Mouse (Mus musculus): Measurements from ENCODE around the gene Tbx19. TPM values are rescaled to one million over a fixed set of nuclear protein-coding genes. Genes with fewer than 3 reads are reported as not detected.
A peak's percentile ranks its signal among the peaks of the same experiment; 100 is the strongest.

Gene Tbx19
- polyA plus RNA-seq, 1 experiment from 2014 or later = not detected

DNA sequence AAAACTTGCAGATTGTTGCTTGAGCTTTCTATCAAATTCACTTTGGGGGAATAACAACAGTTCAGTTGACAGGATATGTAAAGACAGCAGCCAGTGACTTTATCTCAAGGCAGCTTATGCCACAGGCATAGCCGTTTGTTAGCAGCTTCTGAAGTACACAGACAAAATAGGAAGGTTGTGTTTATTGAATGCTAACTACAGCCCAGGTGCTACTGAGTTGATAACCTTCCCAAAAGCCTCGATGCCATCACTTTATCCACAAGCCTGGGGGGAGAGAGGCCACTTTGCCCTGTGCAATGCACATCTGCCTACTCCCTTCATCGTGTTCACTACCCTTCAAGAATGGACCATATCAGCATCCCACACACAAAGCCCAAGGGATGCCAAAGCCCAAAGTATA lies 20.3 kb downstream of the Tbx19 start:
- WGBS = 74% methylated on average over 3 of the region's 3 CpGs
- Histone ChIP-seq H3K27ac (no peak overlapping the region), H3K9me3 (peaks cover 4% of the 10 kb centered on the region), H3K27me3 (no peaks in the 10 kb centered on the region), H3K4me1 (replicated peaks) (peaks cover 3% of the 10 kb centered on the region; the same call in 1 of the 2 replicates), H3K9ac (replicated peaks) (no peak overlapping the region), H3K36me3 (no peaks in the 10 kb centered on the region), H3K4me3 (replicated peaks) (no peak overlapping the region), H3K4me2 (no peak overlapping the region)
- ATAC-seq (ENCODE audit: insufficient number of reproducible peaks, insufficient read depth, low FRiP score, low TSS enrichment, low read depth) = no peak

DNA sequence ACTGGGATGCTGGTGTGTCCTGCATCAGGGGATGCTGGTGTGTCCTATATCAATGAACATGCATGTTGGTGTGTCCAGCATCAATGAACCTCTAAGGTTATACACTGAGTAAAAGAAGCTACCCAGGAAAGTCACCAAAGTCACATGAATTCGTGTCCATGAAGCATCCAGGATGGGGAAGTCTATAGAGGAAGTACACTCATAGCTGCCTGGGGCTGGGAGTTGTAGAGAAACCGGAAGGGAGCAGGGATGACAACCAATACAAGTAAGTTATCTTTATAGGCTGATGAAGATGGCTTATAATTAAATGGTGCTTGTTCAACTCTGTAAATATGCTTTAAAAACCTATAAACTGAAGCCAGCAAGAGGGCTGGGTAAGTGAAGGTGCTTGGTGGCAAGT lies 26.7 kb downstream of the Tbx19 start:
- H3K36me3 ChIP-seq = no peaks in the 10 kb centered on the region
- H3K9ac ChIP-seq (replicated peaks) = no peak overlapping the region
- no peaks in the 10 kb centered on the region for H3K9me3 ChIP-seq
- H3K27me3 ChIP-seq = no peaks in the 10 kb centered on the region
- 76% methylated on average over 2 of the region's 2 CpGs for WGBS
- H3K4me3 ChIP-seq (replicated peaks) = no peak overlapping the region
- H3K4me1 ChIP-seq (replicated peaks) = no peaks in the 10 kb centered on the region
- no peak overlapping the region for H3K4me2 ChIP-seq
- ATAC-seq (ENCODE audit: insufficient number of reproducible peaks, insufficient read depth, low FRiP score, low TSS enrichment, low read depth) = no peak
- no peak overlapping the region for H3K27ac ChIP-seq

DNA sequence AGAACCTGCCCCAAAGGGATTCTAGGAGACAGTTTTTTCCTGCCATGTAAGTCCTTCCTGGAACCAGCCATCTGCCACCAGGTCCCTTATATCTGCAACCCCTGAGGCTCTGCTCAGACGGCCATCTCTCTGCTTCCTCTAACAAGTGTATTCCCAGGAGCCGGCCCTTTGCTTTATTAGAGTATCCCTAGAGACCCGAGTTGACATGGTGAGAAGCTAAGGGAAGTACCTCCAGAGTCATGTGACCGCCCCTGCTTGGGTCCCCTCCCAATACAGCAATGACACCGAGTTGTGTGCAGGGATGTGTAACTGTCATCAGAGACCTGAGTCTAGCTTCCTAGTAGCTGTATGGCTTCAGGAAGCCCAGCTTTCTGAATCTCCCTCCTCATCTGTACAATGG lies 27.3 kb downstream of the Tbx19 start:
- WGBS = 76% methylated on average over 5 of the region's 5 CpGs
- no peak overlapping the region for H3K27ac ChIP-seq
- no peaks in the 10 kb centered on the region for H3K36me3 ChIP-seq
- no peak for ATAC-seq (ENCODE audit: insufficient number of reproducible peaks, insufficient read depth, low FRiP score, low TSS enrichment, low read depth)
- no peaks in the 10 kb centered on the region for H3K9me3 ChIP-seq
- H3K4me3 ChIP-seq (replicated peaks) = no peak overlapping the region
- H3K9ac ChIP-seq (replicated peaks) = no peak overlapping the region
- no peaks in the 10 kb centered on the region for H3K27me3 ChIP-seq
- no peaks in the 10 kb centered on the region for H3K4me1 ChIP-seq (replicated peaks)
- no peak overlapping the region for H3K4me2 ChIP-seq

DNA sequence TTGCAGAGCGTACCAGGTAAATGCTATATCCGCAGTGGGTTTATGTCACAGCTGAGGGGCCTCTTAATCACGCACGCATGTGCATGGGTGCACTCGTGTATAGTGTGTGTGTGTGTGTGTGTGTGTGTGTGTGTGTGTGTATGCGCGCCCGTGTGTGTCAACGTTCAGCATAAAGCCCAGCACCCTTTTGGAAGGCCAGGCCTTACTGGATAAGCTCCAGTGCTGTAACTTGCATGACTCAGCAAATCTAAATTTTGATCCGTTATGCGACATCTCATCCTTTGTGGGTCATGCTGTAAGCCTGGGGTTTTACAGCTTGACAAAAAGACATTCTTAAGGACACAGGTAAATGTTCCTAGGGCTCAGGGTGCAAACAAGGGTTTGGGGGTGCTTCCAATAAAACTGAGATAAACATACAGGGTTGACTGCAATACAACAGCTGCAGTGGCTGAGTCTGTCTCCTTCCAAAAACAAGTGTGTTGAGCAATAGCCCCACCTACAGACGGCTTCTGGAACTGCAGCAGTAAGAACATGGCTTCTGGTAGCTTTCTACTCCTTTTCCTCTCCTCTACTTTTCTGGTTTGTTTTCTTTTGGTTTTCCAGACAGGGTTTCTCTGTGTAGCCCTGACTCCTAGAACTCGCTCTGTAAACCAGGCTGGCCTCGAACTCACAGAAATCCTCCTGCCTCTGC lies 28.2 kb downstream of the Tbx19 start:
- Histone ChIP-seq H3K9ac (replicated peaks) (no peak overlapping the region), H3K27me3 (no peaks in the 10 kb centered on the region), H3K4me1 (replicated peaks) (no peaks in the 10 kb centered on the region), H3K4me2 (no peak overlapping the region), H3K27ac (no peak overlapping the region), H3K4me3 (replicated peaks) (no peak overlapping the region), H3K36me3 (no peaks in the 10 kb centered on the region), H3K9me3 (no peaks in the 10 kb centered on the region)
- ATAC-seq (ENCODE audit: insufficient number of reproducible peaks, insufficient read depth, low FRiP score, low TSS enrichment, low read depth) = no peak
- WGBS = 75% methylated on average over 14 of the region's 14 CpGs

DNA sequence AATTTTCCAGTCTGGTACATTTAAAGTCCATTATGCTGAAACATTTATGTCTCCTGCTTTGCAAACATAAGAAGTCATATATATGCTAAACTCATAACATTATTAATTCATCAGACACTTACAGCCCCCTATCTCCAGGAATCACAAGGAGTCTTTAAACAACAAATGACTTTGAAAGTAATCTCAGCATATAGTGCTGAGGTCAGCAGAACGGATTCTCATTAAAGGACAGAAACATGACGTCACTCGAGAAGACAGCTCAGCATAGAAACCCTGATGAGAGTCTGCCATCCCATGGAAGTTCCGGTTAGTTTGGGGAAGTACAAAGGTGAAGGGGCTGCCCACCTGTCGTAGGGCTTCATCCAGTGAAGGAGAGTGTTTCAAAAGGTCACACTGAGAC lies 31.0 kb downstream of the Tbx19 start:
- ATAC-seq (ENCODE audit: insufficient number of reproducible peaks, insufficient read depth, low FRiP score, low TSS enrichment, low read depth) = no peak
- H3K36me3 ChIP-seq = no peaks in the 10 kb centered on the region
- 77% methylated on average over 5 of the region's 5 CpGs for WGBS
- no peaks in the 10 kb centered on the region for H3K4me1 ChIP-seq (replicated peaks)
- H3K4me3 ChIP-seq (replicated peaks) = no peak overlapping the region
- no peaks in the 10 kb centered on the region for H3K27me3 ChIP-seq
- no peak overlapping the region for H3K4me2 ChIP-seq
- H3K27ac ChIP-seq = no peak overlapping the region
- H3K9ac ChIP-seq (replicated peaks) = no peak overlapping the region
- no peaks in the 10 kb centered on the region for H3K9me3 ChIP-seq

DNA sequence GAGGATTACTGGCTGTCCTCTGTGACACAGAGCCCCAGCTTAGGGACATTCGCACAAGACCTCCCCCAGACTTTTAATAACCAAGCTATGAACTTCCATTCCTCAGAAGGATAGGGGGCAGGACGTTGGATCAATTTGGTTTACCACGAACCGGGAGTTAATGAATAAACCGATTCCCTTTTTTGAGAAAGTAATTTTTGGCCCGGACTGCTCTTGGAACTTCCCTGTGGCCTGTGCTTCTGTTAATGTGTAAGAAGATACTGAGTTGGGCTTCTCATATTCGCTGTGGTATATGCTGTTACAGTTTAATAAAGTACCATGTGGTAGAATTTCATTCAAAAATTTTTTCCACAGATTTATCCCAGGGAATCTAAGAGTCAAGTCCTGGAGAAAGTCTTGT lies 39.5 kb downstream of the Tbx19 start:
- Histone ChIP-seq H3K9me3 (no peaks in the 10 kb centered on the region), H3K27me3 (peaks cover 15% of the 10 kb centered on the region), H3K9ac (replicated peaks) (no peak overlapping the region), H3K4me1 (replicated peaks) (no peaks in the 10 kb centered on the region), H3K4me3 (replicated peaks) (no peak overlapping the region), H3K4me2 (no peak overlapping the region), H3K27ac (no peak overlapping the region), H3K36me3 (no peaks in the 10 kb centered on the region)
- 87% methylated on average over 7 of the region's 7 CpGs for WGBS
- ATAC-seq (ENCODE audit: insufficient number of reproducible peaks, insufficient read depth, low FRiP score, low TSS enrichment, low read depth) = no peak

DNA sequence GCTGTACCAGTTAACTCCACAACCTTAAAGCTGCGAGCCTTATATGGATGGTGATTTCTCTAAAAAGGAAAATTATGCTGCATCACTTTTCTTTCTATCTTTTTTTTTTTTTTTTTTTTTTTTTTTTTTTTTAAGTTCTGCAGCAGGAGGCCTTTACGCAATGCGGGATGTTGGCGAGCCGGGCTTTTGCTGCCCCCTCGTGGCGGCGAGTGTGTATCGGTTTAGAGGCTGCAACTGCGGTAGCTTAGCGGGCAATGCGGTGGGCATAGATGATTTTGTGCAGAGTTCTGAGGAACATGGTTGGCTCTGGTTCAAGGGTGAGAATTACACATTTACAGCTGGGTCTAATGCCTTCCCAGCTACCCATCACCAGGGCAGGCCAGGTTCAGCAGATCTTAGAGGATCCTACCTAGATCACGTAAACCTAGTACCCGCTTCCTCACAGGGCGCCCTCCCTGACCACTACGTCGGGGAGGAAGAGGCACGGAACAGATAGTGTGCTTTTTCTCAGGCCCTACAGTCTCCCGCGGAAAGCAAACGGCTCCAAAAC lies 40.1 kb downstream of the Tbx19 start:
- Histone ChIP-seq H3K27me3 (peaks cover 15% of the 10 kb centered on the region), H3K9ac (replicated peaks) (no peak overlapping the region), H3K9me3 (no peaks in the 10 kb centered on the region), H3K36me3 (no peaks in the 10 kb centered on the region), H3K4me3 (replicated peaks) (no peak overlapping the region), H3K27ac (no peak overlapping the region), H3K4me1 (replicated peaks) (no peaks in the 10 kb centered on the region), H3K4me2 (no peak overlapping the region)
- peak; percentile 60; the same call in 1 of the 2 replicates for ATAC-seq (ENCODE audit: insufficient number of reproducible peaks, insufficient read depth, low FRiP score, low TSS enrichment, low read depth)
- 22% methylated on average over 21 of the region's 21 CpGs for WGBS

DNA sequence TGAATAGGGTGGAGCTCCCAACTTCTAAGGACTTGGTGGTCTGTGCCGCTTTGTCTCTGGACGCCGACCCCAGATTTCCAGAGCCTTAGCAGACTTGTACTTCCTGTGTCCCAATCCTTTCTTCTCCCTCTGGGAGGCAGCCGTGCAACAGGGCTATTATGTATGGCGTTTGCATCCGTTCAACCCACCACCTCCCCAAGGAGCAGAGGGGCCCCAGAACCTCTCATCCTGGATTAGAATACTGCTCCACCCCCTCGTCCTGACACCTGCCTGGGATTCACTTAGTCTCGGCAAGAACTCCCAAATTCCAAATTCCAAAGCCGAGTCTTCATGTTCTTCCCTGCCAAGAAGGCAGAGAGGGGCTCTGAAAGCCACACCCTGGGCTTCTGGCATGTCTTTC lies 40.8 kb downstream of the Tbx19 start:
- Histone ChIP-seq H3K9me3 (no peaks in the 10 kb centered on the region), H3K4me3 (replicated peaks) (no peak overlapping the region), H3K4me1 (replicated peaks) (no peaks in the 10 kb centered on the region), H3K27ac (no peak overlapping the region), H3K4me2 (peak overlapping the region; percentile 23), H3K27me3 (peaks cover 15% of the 10 kb centered on the region), H3K9ac (replicated peaks) (no peak overlapping the region), H3K36me3 (no peaks in the 10 kb centered on the region)
- no peak for ATAC-seq (ENCODE audit: insufficient number of reproducible peaks, insufficient read depth, low FRiP score, low TSS enrichment, low read depth)
- WGBS = 22% methylated on average over 9 of the region's 9 CpGs

DNA sequence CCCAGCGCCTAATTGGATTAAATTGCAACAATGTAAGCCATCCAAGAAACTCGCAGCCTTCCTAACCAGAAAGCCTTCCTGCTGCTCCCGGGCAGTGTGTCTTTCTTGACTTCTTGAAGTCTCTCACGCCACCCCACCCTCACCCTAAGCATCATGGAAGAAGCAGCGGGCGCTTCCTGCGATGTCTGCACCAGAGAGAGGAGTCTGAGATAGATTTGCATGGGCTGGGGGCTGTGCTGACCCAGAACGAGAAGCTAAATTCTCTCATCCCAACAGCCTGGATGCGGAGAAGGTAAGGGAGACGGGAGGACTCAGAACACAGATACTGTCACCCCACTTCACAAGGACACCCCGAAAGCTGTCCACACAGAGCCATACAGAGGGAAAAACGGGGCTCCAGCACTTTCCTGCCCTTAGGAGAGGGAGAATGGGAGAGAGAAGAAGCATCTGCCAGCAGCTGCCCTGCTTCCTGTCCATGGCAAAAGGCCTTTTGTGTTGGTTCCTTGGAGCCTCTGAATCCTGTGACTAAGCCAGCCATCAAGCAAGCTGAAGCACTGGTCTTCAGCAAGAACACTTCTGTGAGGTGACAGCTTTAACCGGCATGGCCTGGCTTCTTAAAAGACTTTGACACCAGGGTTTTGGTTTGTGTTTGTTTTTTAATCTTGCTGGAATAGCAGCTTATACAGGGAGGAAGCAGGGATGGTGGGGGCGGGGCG lies 41.4 kb downstream of the Tbx19 start:
- H3K4me2 ChIP-seq = no peak overlapping the region; the same call in 1 of the 2 replicates
- 67% methylated on average over 15 of the region's 15 CpGs for WGBS
- H3K36me3 ChIP-seq = no peaks in the 10 kb centered on the region
- H3K4me1 ChIP-seq (replicated peaks) = no peaks in the 10 kb centered on the region
- no peak overlapping the region for H3K9ac ChIP-seq (replicated peaks)
- H3K27ac ChIP-seq = no peak overlapping the region
- ATAC-seq (ENCODE audit: insufficient number of reproducible peaks, insufficient read depth, low FRiP score, low TSS enrichment, low read depth) = no peak
- peaks cover 15% of the 10 kb centered on the region for H3K27me3 ChIP-seq
- H3K9me3 ChIP-seq = no peaks in the 10 kb centered on the region
- no peak overlapping the region for H3K4me3 ChIP-seq (replicated peaks)

DNA sequence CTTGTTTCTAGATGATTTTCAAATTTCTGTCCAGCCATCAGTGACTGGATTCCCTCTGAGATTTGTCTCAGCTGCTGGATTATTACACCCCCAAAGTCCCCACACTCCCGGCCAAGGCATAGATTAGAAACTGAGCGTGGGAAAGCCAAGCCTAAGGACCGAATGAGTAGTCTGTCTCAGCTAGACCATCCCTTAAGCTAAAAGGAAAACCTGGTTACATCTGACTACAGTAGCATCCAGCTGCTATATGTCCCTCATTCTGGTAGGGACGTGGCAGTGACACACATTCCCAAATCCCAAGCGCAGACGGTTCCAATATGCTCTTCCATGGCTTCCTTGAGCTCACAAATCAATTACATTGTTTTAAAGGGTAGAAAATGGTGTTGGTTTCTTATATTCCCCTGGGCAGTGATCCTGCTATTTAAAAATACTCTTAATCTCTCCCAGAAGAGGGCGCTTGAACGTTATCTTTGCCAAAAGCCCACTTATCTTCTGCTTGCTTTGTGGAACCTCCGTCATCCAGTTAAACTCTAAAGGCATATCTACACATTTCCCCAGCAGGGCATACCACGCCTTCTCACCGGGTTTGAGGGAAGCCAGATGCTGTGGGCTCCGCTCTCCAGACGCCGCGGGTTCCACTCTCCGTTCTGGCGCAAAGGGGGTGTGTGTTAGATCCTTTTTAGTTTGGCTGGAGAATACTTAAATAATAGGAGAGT lies 46.0 kb downstream of the Tbx19 start:
- no peak overlapping the region for H3K9ac ChIP-seq (replicated peaks)
- no peaks in the 10 kb centered on the region for H3K9me3 ChIP-seq
- peaks cover 5% of the 10 kb centered on the region; the same call in 1 of the 2 replicates for H3K4me1 ChIP-seq (replicated peaks)
- no peak overlapping the region for H3K4me3 ChIP-seq (replicated peaks)
- ATAC-seq (ENCODE audit: insufficient number of reproducible peaks, insufficient read depth, low FRiP score, low TSS enrichment, low read depth) = no peak
- H3K4me2 ChIP-seq = no peak overlapping the region
- no peak overlapping the region for H3K27ac ChIP-seq
- no peaks in the 10 kb centered on the region; the same call in 1 of the 2 replicates for H3K27me3 ChIP-seq
- no peaks in the 10 kb centered on the region for H3K36me3 ChIP-seq
- WGBS = 50% methylated on average over 17 of the region's 17 CpGs

DNA sequence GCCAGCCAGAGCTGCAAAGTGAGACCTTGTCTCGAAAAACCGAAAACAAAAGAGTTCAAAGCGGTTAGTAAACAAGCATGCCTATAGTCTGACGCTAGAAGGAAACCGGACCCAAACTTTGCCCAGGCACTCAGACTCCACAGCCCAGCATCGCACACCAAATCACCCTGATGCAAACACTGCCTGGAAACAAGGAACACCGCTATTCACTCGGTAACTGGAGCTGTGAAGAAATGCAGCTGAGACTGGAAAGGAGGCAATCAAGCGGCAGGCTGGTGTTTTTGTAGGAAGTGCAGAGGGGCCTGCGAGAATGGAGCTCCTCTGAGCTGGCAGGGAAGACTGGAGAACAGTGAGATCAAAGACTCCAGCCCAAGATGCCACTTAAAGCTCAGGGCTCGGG lies 46.9 kb downstream of the Tbx19 start:
- WGBS = 34% methylated on average over 11 of the region's 11 CpGs

More for the DNA sequence above, 46.9 kb downstream of the Tbx19 start:
- no peaks in the 10 kb centered on the region for H3K36me3 ChIP-seq
- no peaks in the 10 kb centered on the region; the same call in 1 of the 2 replicates for H3K27me3 ChIP-seq
- peaks cover 5% of the 10 kb centered on the region; the same call in 1 of the 2 replicates for H3K4me1 ChIP-seq (replicated peaks)
- H3K9me3 ChIP-seq = no peaks in the 10 kb centered on the region
- H3K9ac ChIP-seq (replicated peaks) = no peak overlapping the region
- no peak for ATAC-seq (ENCODE audit: insufficient number of reproducible peaks, insufficient read depth, low FRiP score, low TSS enrichment, low read depth)
- H3K27ac ChIP-seq = no peak overlapping the region
- H3K4me3 ChIP-seq (replicated peaks) = no peak overlapping the region
- H3K4me2 ChIP-seq = 0 out of 2 replicates have a peak overlapping the region, but pooled peaks have one; percentile 3
